Mouse (Mus musculus) bone marrow, adult 2 months (tissue): ENCODE data around the gene Relb. TPM values are rescaled to one million over a fixed set of nuclear protein-coding genes. Genes with fewer than 3 reads are reported as not detected.

Experiments used
- H3K27ac ChIP-seq: fragments of 200-500 bp; 2 replicates; pipeline ENCODE4 v1.5.1; 2012; ENCODE audit warnings: low read depth, mild to moderate bottlenecking, control low read depth, inconsistent platforms, low read length; ENCODE audit not compliant: control insufficient read depth, poor library complexity, insufficient read depth
- H3K4me1 ChIP-seq: fragments of 200-500 bp; 2 replicates; pipeline ENCODE4 v1.6.1; 2011; ENCODE audit warnings: low read length; ENCODE audit not compliant: control insufficient read depth, insufficient read depth
- H3K4me3 ChIP-seq: fragments of 200-500 bp; replicated peaks from 2 replicates; pipeline ENCODE3; 2011; ENCODE audit warnings: mild to moderate bottlenecking, low read depth, low read length, control low read depth; ENCODE audit not compliant: control insufficient read depth
- CTCF ChIP-seq: fragments of 200-500 bp; IDR thresholded peaks from 2 replicates; pipeline ENCODE4 v1.5.1; 2011; ENCODE audit warnings: low read length, control low read depth; ENCODE audit not compliant: control insufficient read depth, insufficient read depth
- POLR2A ChIP-seq: fragments of 200-500 bp; IDR thresholded peaks from 2 replicates; pipeline ENCODE4 v1.6.1; 2011; ENCODE audit warnings: low read depth, mild to moderate bottlenecking, control low read depth, low read length, borderline replicate concordance; ENCODE audit not compliant: control insufficient read depth
- WGBS: fragments of 180-500 bp; shearing (Covaris S2); methylation state at CpG from one replicate; pipeline ENCODE4 v1.1.7; 2018; 5-methylcytosine and 5-hydroxymethylcytosine counted together
- polyA plus RNA-seq: library from polyadenylated mRNA; stranded (reverse); fragments of >200 nt; gene quantifications from 2 replicates; pipeline ENCODE4 v1.2.4, GENCODE M21; 2011; ENCODE audit warnings: low replicate concordance; ENCODE audit not compliant: missing spikeins, insufficient read depth, insufficient read length

Gene Relb
- polyA plus RNA-seq, 1 experiment, result 12.0 TPM

- H3K4me3 ChIP-seq, result no peak overlapping the region
- H3K4me1 ChIP-seq, result no peaks in the 10 kb centered on the region
- 97% methylated on average over 46 of the region's 46 CpGs for WGBS
- no peak for TF ChIP-seq POLR2A
- no peak for TF ChIP-seq CTCF
- no peak overlapping the region for H3K27ac ChIP-seq
Observed at GRCm38 (mm10) chr7:19586269-19586668, 43.0 kb downstream of the Relb start.

GRCm38 (mm10) chr7:19580634-19581033 is 48.6 kb downstream of the Relb start:
- TF ChIP-seq CTCF (no peak), POLR2A (no peak)
- no peak overlapping the region for H3K4me3 ChIP-seq
- peaks cover 2% of the 10 kb centered on the region for H3K4me1 ChIP-seq
- WGBS, result 88% methylated on average over 8 of the region's 8 CpGs
- H3K27ac ChIP-seq, result no peak overlapping the region

- Histone ChIP-seq H3K4me1 (peaks cover 2% of the 10 kb centered on the region), H3K27ac (peak overlapping the region; percentile 7; the same call in 1 of the 2 replicates)
- 91% methylated on average over 10 of the region's 10 CpGs for WGBS
Observed at GRCm38 (mm10) chr7:19579751-19580150, 49.5 kb downstream of the Relb start.

GRCm38 (mm10) chr7:19578436-19578835 is 50.8 kb downstream of the Relb start:
- Histone ChIP-seq H3K27ac (peak overlapping the region; percentile 70), H3K4me3 (peak overlapping the region; percentile 64), H3K4me1 (peaks cover 2% of the 10 kb centered on the region)
- TF ChIP-seq POLR2A (no peak), CTCF (no peak)
- whole genome bisulfite sequencing, result 49% methylated on average over 4 of the region's 4 CpGs

More at GRCm38 (mm10) chr7:19579751-19580150, 49.5 kb downstream of the Relb start:
- TF ChIP-seq POLR2A, result no peak
- TF ChIP-seq CTCF, result no peak
- H3K4me3 ChIP-seq, result no peak overlapping the region

GRCm38 (mm10) chr7:19577877-19578414 is 51.3 kb downstream of the Relb start:
- H3K4me1 ChIP-seq, result peaks cover 2% of the 10 kb centered on the region
- peak overlapping the region; percentile 70 for H3K27ac ChIP-seq
- 1% methylated on average over 10 of the region's 10 CpGs for WGBS
- peak overlapping the region; percentile 64 for H3K4me3 ChIP-seq
- 0 out of 2 replicates have a peak, but pooled peaks have one; percentile 12 for TF ChIP-seq POLR2A
- no peak for TF ChIP-seq CTCF

GRCm38 (mm10) chr7:19577141-19577852 is 51.9 kb downstream of the Relb start, which contains the start of the genes Zfp296 and Gemin7:
Gene Zfp296 (plus strand): TSS chr7:19577287.
Gene Gemin7 (minus strand): TSS chr7:19577595.
- TF ChIP-seq CTCF, result no peak
- TF ChIP-seq POLR2A, result 0 out of 2 replicates have a peak, but pooled peaks have one; percentile 12

GRCm38 (mm10) chr7:19575559-19575958 is 53.7 kb downstream of the Relb start:
- no peak overlapping the region for H3K4me3 ChIP-seq
- no peak overlapping the region for H3K27ac ChIP-seq
- TF ChIP-seq POLR2A (no peak), CTCF (no peak)
- WGBS, result 57% methylated on average over 3 of the region's 3 CpGs
- H3K4me1 ChIP-seq, result peaks cover 4% of the 10 kb centered on the region

More at GRCm38 (mm10) chr7:19577141-19577852, 51.9 kb downstream of the Relb start, which contains the start of the genes Zfp296 and Gemin7:
- peaks cover 2% of the 10 kb centered on the region for H3K4me1 ChIP-seq
- peak within 1 kb of the TSS; percentile 64 for H3K4me3 ChIP-seq
- under 1% methylated on average over 56 of the region's 56 CpGs for WGBS
- peak within 1 kb of the TSS; percentile 70 for H3K27ac ChIP-seq

GRCm38 (mm10) chr7:19573776-19574140 is 55.5 kb downstream of the Relb start:
- TF ChIP-seq CTCF, result no peak
- TF ChIP-seq POLR2A, result no peak
- peaks cover 4% of the 10 kb centered on the region for H3K4me1 ChIP-seq
- 26% methylated on average over 16 of the region's 16 CpGs for WGBS
- peak overlapping the region; percentile 90; the same call in 1 of the 2 replicates for H3K27ac ChIP-seq
- H3K4me3 ChIP-seq, result peak overlapping the region; percentile 89
